Mouse (Mus musculus) heart, postnatal 0 days (tissue): ENCODE results near the gene Nfe2.

Experiments
- CTCF ChIP-seq: IDR thresholded peaks from 2 replicates; pipeline ENCODE4 v1.5.1; 2016; ENCODE audit warnings: antibody characterized with exemption, control low read depth, low read depth
- EP300 ChIP-seq: IDR thresholded peaks from 2 replicates; pipeline ENCODE4 v1.6.1; 2016; ENCODE audit warnings: antibody characterized with exemption, low read depth

GRCm38 (mm10) chr15:103233119-103233518 is 25.1 kb downstream of the Nfe2 start:
- no peak for TF ChIP-seq EP300
- TF ChIP-seq CTCF = no peak
